Mouse (Mus musculus): Measurements from ENCODE around the gene Bola1. TPM values are rescaled to one million over a fixed set of nuclear protein-coding genes. Genes with fewer than 3 reads are reported as not detected.
"Not testable (repeated sequence)": the region's sequence is repeated elsewhere in the genome, so short reads cannot be mapped to it uniquely, and the experiment has no call there.

Bola1 gene
- polyA plus RNA-seq, 1 experiment: 14.1 TPM

GRCm38 (mm10) chr3:96199731-96200130, 19.8 kb downstream of the Bola1 start:
- Histone ChIP-seq H3K4me1 (ENCODE audit: control insufficient read depth, insufficient read depth, low read length) (peaks cover 11% of the 10 kb centered on the region), H3K4me3 (ENCODE audit: insufficient read depth, low read length) (no peak overlapping the region), H3K27ac (ENCODE audit: insufficient read depth, low read depth, low read length) (no peak overlapping the region)
- no peak for TF ChIP-seq CTCF (IDR thresholded peaks at IDR 0.05; ENCODE audit: low read depth, low read length)

- H3K27ac ChIP-seq (ENCODE audit: insufficient read depth, low read depth, low read length); H3K4me3 ChIP-seq (ENCODE audit: insufficient read depth, low read length): not testable (repeated sequence)
- peaks cover 11% of the 10 kb centered on the region for H3K4me1 ChIP-seq (ENCODE audit: control insufficient read depth, insufficient read depth, low read length)
Measured at GRCm38 (mm10) chr3:96198601-96199251, 20.8 kb downstream of the Bola1 start.

DNA sequence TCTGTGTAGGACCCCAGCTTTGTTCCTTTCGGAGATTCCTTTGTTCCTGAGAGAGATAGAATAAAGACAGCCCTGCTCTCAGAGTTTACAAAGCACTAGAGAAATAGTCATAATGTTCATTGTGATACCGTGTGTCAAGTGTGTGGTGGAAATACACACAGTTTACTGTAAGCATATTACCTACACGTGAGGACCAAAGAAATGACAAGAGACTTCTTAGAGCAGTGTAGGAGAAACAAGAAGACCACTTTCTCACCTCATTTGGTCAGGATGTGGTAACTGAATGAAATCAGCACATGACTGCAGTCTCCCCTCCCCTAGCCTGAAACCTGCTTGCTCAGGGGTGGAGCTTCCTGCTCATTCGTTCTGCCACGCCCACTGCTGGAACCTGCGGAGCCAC, 21.3 kb downstream of the Bola1 start:
- TF ChIP-seq CTCF (IDR thresholded peaks at IDR 0.05; ENCODE audit: low read depth, low read length) (no peak), POLR2A (IDR thresholded peaks at IDR 0.05; ENCODE audit: borderline replicate concordance, low read depth, low read length) (no peak)
- H3K4me3 ChIP-seq (ENCODE audit: insufficient read depth, low read length): 0 out of 2 replicates have a peak overlapping the region, but pooled peaks have one; percentile 9
- peaks cover 11% of the 10 kb centered on the region for H3K4me1 ChIP-seq (ENCODE audit: control insufficient read depth, insufficient read depth, low read length)
- no peak overlapping the region for H3K27ac ChIP-seq (ENCODE audit: insufficient read depth, low read depth, low read length)

DNA sequence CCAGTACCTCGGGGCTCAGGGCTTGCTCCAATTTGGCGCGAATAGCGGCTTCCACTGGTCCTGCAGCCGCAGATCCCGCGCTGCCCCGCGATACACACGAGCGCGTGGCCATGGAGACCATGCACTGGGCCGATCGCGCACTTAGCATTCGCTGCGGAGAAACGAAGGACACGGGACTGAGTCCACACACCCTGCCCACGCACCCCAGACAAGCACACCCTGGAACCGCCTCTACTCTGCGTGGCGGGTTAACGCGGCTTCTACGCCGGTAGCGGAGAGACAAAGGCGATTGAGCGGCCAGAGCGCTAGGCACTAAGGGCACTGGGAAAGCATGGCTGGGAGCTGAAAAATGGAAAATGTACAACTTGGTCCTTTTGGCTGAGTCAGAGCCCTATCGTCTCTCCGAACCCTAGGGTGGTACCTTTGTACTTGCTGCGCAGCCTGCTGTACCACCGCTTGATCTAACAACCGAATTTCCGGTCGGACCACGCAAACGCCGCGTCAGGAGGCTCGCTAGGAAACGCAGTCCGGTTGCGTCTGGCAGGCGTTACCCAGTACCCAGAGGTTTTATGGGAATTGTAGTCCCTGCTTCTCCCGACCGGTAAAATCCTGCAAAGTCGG, 22.3 kb downstream of the Bola1 start:
- TF ChIP-seq POLR2A (IDR thresholded peaks at IDR 0.05; ENCODE audit: borderline replicate concordance, low read depth, low read length) (0 out of 2 replicates have a peak, but pooled peaks have one; percentile 30), CTCF (IDR thresholded peaks at IDR 0.05; ENCODE audit: low read depth, low read length) (no peak)
- Histone ChIP-seq H3K4me1 (ENCODE audit: control insufficient read depth, insufficient read depth, low read length) (peaks cover 11% of the 10 kb centered on the region), H3K27ac (ENCODE audit: insufficient read depth, low read depth, low read length) (peak overlapping the region; percentile 62), H3K4me3 (ENCODE audit: insufficient read depth, low read length) (peak overlapping the region; percentile 77)

GRCm38 (mm10) chr3:96196437-96197128, 22.9 kb downstream of the Bola1 start:
- Histone ChIP-seq H3K27ac (ENCODE audit: insufficient read depth, low read depth, low read length) (peak overlapping the region; percentile 62; the same call in 1 of the 2 replicates), H3K4me1 (ENCODE audit: control insufficient read depth, insufficient read depth, low read length) (peaks cover 11% of the 10 kb centered on the region)
- TF ChIP-seq CTCF (IDR thresholded peaks at IDR 0.05; ENCODE audit: low read depth, low read length): no peak
- TF ChIP-seq POLR2A (IDR thresholded peaks at IDR 0.05; ENCODE audit: borderline replicate concordance, low read depth, low read length): no peak

GRCm38 (mm10) chr3:96195616-96196313, 23.7 kb downstream of the Bola1 start:
- H3K4me3 ChIP-seq (ENCODE audit: insufficient read depth, low read length): no peak overlapping the region
- no peak for TF ChIP-seq POLR2A (IDR thresholded peaks at IDR 0.05; ENCODE audit: borderline replicate concordance, low read depth, low read length)
- H3K4me1 ChIP-seq (ENCODE audit: control insufficient read depth, insufficient read depth, low read length): peaks cover 11% of the 10 kb centered on the region
- no peak overlapping the region for H3K27ac ChIP-seq (ENCODE audit: insufficient read depth, low read depth, low read length)

More at GRCm38 (mm10) chr3:96196437-96197128, 22.9 kb downstream of the Bola1 start:
- H3K4me3 ChIP-seq (ENCODE audit: insufficient read depth, low read length): peak overlapping the region; percentile 77

DNA sequence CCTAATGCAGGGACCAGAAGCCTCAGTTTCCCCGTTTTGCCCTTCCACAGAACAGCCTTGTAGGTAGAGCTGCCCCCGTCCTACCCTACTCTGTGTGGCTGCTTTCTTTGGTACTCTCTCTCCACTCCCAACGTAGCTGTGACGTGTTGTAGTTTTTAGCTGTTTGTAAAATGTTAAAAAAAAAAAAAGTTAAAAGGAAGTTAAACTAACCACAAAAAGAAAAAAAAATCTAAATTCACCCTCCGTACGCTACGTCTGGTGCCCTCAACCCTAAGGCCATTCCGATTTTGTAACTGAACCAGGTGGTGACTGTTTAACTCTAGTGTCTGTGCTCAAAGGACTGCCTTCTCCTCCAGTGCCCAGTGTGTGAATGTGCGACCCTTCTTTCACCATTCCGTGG, 24.5 kb downstream of the Bola1 start:
- peaks cover 11% of the 10 kb centered on the region for H3K4me1 ChIP-seq (ENCODE audit: control insufficient read depth, insufficient read depth, low read length)
- H3K27ac ChIP-seq (ENCODE audit: insufficient read depth, low read depth, low read length): no peak overlapping the region
- no peak overlapping the region for H3K4me3 ChIP-seq (ENCODE audit: insufficient read depth, low read length)
- no peak for TF ChIP-seq POLR2A (IDR thresholded peaks at IDR 0.05; ENCODE audit: borderline replicate concordance, low read depth, low read length)
- no peak for TF ChIP-seq CTCF (IDR thresholded peaks at IDR 0.05; ENCODE audit: low read depth, low read length)

- Histone ChIP-seq H3K4me3 (ENCODE audit: insufficient read depth, low read length) (no peak overlapping the region), H3K4me1 (ENCODE audit: control insufficient read depth, insufficient read depth, low read length) (peaks cover 5% of the 10 kb centered on the region), H3K27ac (ENCODE audit: insufficient read depth, low read depth, low read length) (no peak overlapping the region)
- TF ChIP-seq CTCF (IDR thresholded peaks at IDR 0.05; ENCODE audit: low read depth, low read length) (no peak), POLR2A (IDR thresholded peaks at IDR 0.05; ENCODE audit: borderline replicate concordance, low read depth, low read length) (no peak)
Measured at GRCm38 (mm10) chr3:96192977-96193376, 26.5 kb downstream of the Bola1 start.

DNA sequence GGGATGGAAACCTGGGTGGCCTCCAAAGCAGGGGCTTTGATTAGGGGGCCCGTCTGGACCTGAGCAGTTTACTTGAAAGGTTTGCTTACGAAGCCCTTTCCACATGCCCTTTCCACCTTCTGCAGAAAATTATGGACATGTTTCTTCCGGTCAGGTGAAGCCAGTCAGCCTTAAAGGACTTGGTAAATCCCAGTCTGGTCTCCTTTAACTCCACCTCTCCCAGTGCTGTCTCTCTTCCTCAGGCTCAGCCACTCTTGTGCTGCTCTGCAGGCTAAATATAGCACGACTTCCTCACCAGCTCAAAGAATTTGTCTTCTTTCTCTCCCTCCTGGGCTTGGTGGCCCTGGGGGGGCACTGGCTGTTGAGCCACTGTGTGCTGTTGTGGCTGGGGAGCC, 37.1 kb downstream of the Bola1 start:
- H3K27ac ChIP-seq (ENCODE audit: insufficient read depth, low read depth, low read length): peak overlapping the region; percentile 2; the same call in 1 of the 2 replicates
- peaks cover 20% of the 10 kb centered on the region for H3K4me1 ChIP-seq (ENCODE audit: control insufficient read depth, insufficient read depth, low read length)
- H3K4me3 ChIP-seq (ENCODE audit: insufficient read depth, low read length): no peak overlapping the region
- TF ChIP-seq CTCF (IDR thresholded peaks at IDR 0.05; ENCODE audit: low read depth, low read length): no peak
- no peak for TF ChIP-seq POLR2A (IDR thresholded peaks at IDR 0.05; ENCODE audit: borderline replicate concordance, low read depth, low read length)

All from bone marrow macrophage, adult 2 months (primary cell).